Mouse (Mus musculus) liver (tissue): ENCODE measurements at regions not wholly inside any gene's neighbourhood (a gene's known extent, or its start where the extent isn't known, plus 50 kb on each side); places are given as distances from the start of the nearest gene placed in this dataset.

Experiments used
- DNase-seq: peaks from one replicate; pipeline ENCODE4 v3.0.0-alpha.2; 2020; ENCODE audit warnings: mixed read lengths

DNA sequence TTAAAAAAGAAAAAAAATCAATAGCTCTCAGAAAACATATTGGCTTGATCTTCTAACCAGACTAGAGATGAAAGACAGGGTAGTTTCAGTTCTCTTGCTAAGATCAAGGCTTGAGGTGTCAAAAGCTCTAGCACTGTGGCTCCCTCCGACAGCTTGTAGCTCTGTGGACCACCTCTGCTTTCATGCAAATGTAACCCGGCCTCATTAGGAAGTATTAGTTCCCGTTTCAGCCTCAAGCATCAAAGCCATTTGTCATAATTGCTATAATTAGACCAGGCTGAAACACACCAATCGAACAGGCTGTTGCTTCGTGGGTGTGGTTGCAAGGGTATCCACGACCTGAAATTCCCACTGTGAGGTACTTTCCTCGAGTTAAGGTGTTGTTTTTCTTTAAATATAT is 140.7 kb upstream of the Klf3 start:
- no peak for DNase-seq

DNA sequence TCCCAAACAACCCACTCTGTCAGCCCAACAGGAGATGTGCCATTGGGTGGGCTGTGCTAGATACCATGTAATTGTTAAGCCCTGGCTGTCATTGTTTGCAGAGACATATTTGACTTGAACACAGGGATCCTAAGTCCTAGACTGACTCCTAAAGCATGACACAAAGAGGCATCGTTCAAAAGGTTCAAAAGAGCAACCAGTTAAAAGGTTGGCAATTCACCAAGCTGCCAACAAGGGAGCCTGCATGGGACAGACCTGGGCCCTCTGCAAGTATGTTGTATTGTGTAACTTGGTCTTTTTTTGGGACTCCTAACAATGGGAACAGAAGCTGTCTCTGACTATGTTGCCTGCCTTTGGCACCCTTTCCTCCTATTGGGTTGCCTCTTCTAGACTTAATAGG is 139.4 kb upstream of the Klf3 start:
- DNase-seq, result no peak

DNA sequence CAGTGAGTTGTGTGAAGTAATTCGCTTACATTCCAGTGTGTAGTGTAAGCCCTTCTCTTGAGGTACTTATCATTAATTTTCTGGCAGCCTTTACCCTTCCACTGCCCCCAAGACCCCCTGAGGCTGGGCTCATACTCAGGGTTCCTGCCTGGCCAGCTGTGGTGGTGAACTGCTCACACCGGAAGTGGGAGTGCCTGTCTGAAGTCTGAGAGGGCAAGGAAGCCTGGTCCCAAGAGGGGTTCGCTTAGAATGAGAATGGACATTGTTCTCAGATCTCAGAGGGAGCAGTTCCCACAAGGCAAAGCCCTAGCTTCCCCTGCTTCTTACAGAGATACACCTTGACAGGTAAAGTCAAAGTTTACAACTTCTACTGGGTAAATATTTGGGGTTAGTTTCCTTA is 138.1 kb upstream of the Klf3 start:
- DNase-seq, result no peak

DNA sequence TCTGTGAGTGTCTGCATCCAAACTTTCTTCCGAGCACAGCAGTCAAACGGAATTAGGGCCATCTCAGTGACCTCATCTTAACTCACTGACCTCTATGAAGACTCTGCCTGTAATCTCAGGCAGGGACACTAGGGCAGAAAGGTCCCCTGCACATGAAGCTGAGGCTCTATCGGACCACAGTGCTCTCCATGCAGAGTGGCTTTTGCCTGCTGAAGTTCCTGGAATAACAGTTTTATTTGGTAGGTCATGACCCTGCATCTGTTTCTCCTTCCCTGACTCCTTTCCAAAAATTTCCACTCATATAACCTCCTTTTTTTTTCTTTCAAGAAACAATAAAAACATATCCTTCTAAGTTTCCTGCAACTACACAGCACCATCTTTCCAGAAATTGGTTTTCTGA is 136.9 kb upstream of the Klf3 start:
- no peak for DNase-seq

DNA sequence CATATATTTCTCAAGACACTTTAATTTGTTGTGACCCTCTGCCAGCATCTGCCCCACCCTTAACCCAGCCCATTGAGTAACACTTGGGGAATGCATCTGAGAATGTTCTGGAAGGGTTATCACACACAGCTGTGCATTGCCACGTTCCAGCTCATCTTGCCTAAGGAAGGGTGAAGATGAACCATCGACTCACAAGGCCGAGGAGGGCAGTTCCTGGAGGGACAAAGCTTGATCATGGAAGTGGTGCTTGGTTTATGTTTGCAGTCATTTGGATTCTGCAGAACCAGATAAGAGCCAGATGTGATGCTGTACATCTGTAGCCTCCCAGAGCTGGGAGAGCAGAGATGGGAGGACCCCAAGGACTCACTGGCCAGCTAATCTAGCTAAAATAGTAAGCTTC is 136.1 kb upstream of the Klf3 start:
- peak; percentile 30 for DNase-seq

DNA sequence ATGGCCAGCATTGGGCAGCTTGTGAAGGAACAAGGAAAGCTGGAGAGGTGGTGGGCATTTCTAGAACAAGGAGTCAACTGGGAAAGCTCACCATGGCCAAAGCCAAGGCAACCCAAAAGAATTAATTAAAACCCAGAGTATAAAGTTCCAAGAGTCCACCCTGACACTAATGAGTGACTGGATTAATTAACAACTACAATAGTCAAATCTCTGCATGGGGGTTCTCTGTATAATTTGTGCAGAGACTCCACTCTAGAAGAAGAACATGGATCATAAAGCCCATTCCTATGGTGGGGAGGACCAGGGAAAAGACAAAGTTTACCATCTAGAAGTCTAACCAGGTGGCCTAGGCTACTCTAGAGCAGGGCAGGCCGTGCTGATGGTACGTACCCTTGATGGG is 129.3 kb upstream of the Klf3 start:
- no peak for DNase-seq

DNA sequence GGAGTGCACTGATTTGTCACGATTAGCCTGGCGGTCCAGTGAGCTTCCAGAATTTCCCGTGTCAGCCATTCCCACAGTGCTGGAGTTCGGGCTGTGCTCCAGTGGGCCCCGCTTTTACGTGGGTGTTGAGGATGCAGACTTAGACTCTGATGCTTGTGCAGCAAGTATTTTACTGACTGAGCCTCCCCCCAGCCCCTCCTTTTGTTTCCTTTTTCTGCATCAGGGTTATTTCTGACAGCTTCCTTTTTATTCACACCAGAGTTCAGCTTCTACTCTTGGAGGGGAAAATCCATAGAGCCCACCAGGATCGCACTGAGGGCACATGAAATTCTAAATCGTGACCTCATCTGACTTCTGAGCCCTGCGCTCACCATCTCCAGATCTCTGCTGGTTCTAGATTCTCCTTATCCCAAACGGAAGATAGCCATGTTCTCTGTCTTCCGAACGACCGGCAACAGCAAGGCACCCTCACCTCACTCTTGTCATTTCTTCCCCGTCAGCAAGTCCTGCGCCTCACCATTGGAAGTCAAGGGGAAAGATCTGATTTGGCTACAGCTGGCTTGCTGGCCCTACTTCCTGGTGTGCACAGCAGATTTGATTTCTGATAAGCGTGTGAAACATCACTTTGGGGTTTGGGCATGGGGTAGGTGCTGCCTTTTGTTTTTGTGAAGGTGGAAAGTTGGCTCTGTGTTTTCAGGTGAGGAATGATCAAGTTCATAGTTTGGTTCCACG is 126.8 kb upstream of the Klf3 start:
- DNase-seq, result no peak

DNA sequence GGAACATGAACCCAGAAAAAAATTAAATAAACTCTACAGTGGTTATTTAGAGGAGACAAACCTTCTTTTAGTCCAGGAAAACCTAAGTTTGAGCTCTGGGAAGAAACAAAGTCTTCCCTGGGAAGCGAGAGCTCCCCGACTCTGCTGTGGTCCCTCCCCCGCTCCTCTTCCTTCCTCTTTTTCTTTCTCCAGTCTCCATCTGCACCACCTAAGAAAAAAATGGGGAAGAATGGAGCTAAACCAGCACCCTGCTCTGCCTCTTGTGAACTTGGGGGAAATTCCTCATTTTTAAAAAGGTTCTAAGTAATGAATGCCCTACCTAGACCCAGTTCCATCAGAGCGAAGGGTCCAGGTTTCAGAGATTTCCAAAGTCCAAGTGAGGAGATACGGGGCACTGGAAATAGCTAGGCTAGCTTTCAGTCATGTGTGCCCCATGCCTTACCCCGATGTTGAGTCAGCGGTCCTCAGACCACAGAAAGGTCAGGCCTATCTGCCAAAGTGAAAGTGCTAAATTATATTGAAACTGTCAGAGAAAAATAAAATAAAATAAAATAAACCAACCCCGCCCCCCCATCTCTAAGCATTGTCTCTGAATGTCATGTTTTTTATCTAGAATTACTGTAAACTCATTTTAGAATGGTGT is 126.1 kb upstream of the Klf3 start:
- DNase-seq, result no peak

DNA sequence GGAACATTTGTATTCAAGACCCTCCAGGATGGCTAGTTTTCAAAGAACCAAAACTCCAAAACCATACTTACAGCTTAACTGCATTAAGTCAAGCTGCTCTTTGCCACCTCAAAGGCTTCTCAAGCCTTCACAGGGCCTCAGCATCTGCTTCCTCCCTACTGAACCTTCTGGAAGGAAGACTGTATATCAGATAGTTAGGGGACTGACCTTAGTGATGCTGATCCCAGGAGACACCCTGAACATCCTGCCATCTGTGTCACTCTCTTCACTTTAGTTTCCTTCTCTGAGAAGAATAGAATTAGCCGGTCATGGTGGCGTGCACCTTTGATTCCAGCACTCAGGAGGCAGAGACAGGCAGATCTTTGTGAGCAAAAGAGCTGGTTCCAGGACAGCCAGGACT is 124.5 kb upstream of the Klf3 start:
- no peak for DNase-seq

DNA sequence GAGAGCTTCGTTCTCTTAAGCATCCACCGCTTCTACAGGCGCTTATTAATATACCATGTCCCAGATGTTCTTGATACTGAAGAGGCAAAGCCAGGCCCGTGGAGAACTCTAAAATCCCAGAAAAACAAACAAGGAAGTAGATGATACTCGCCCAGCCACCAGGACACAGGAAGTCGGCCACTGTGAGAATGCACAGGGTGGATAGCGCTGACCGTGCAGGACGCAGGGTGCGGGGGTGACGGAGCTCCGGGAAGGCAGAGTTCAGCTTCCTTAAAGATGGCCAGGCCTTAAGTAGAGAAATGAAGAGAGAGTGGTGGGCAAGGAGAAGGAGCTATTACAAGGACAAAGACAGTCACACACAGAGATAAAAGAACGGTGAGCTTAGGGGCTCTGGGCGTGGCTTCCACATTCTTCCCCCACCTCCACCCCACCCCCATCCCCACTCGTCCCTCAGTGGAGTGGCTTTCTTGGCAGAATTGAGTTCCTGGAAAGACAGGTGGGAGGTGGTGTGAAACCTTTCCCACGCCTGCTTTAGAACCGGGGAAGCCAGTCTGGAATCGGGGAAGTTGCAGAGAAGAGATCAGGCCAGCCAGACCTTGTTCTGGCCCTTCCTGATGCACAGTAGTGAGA is 123.1 kb upstream of the Klf3 start:
- peak; percentile 27 for DNase-seq

DNA sequence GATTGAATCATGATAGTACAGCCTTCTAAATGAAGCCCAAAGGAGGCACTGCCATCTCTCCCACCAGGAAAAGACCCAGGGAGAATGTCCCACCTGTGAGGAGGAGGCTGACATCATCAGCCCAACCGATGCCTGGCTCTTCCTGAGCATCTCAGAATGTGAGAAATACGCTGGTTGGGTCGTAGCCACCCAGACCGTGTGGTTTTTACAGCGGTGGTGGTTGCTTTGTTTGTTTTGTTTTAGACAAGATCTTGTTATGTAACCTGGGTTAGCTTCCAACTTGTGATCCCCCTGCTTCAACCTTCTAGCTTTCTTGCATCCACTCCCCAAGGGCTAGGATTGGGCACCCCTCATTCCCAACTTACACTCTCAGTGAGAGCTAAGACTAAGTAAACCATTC is 122.0 kb upstream of the Klf3 start:
- DNase-seq, result no peak

DNA sequence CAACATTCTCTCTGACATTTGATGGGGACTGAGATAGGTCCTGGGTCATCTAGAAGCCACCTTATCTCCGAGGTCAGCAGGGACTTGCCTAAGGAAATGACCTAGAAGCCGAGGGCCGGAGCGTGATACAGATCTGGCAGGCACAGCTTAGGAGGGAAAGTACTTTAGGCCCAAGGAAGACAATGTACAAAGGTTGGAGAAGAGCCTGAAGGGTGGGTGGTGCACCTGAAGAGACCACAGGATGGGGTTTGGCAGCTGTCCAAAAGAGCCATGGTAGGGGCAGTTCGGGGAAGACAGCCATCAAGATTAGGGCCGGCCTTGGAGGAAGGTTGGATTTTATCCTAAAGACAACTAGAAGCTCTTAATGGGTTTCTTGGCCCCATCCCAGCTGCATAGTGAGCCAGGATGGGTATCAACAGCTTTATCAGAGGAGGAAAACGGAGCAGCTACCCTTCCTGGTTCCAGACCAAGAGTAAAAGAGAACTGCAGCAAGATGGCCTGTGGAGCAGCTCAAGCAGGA is 120.8 kb upstream of the Klf3 start:
- no peak for DNase-seq

DNA sequence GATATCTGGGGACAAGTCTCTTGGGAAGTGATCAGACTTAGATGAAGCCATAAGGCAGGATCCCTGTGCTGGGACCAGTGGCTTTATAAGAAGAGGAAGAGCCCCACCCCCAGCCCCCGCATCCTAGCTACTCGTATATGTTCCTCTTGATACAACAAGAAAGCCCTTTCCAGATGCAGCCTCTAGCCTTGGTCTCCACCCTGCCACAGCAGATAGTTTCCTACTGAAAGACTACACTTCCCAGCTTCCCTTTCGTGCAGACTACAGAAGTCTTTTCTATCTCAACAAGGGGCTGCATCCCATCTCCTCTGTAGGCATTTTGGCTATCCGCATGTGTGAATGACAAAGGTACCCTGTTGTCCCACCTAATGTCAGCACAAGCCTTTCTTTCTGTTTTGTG is 119.8 kb upstream of the Klf3 start:
- no peak for DNase-seq

DNA sequence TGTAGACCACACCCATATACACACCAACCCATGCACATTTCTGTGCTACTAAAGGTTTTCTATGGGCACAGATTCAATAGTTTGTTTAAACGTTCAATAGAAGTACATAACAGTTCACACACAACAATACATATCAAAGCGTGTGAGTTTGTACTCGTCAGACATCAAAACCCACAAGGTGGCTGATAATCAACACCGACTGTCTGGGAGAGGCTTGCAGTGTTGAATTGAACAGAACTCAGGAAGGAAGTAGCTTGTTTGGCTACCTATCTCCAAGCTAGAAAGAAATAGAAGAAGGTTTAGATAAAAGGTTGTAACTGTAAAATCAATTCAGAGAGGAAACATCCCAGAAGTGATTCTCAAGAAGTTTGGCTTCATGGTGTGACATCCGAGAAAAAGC is 118.9 kb upstream of the Klf3 start:
- DNase-seq, result no peak

DNA sequence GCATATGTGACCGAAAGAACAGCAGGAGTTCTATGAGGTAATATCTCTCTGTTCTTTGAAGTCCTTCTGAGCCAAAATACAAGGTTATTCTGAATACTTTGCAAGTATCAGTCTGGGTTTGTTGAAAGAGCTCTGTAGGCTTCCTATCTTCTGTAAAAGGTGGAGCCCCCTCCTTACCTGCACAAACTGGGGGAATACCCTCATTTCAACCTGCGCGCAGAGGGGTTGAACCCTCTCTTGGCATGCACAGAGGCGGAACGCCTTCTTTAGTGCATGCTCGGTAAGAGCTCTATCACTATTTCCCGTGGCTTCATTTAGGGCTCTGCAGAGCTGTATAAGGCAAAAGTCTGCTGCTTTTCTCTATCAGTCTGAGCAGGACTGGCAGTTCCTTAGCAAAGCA is 113.0 kb upstream of the Klf3 start:
- DNase-seq, result no peak

DNA sequence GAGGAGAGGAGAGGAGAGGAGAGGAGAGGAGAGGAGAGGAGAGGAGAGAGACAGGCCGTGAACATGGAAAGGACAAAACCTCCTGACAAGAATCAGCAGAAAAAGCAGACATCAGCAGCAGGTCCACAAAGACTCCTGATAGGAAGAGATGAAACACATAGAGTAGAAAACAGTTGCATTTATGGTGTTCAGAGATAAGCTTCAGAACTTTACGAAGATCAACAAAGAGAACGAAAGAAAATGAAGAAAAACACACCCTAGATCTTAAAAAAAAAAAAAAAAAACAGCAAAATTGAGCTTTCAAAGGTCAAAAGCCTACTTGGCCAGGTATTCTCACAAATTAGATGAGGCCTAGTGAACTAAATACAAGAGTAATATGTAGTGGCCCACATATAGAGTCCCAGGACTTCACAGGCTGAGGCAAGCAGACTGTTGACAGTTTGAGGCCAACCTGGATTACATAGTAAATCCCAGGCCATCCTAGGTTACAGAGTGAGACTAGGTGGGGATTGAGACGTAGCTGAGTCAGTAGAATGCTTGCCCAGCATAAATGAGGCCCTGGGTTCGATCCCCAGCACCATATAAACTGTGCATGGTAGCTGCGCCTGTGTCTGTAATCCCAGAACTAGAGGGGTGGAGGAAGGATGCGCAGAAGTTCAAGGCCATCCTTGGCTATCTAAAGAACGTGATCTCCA is 111.6 kb upstream of the Klf3 start:
- DNase-seq, result no peak

DNA sequence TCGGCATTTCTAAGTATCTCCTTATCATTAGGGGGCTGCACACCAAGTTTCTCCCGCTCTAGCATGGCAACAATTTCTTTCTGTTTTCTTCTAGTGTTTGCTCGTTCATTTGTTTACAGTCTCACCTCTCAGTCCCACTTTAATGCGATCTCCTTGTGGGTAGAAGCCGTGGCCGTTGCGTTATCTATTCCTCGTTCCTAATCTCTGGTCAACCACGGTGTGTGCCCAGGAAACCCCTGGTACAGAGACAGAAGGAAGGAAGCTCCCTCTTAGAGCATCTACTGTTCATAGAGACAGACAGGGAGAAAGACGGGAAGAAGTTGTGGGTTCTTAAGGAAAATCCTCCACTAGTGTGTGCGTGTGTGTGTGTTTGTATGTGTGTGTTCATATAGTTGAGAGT is 110.9 kb upstream of the Klf3 start:
- DNase-seq, result peak; percentile 51

DNA sequence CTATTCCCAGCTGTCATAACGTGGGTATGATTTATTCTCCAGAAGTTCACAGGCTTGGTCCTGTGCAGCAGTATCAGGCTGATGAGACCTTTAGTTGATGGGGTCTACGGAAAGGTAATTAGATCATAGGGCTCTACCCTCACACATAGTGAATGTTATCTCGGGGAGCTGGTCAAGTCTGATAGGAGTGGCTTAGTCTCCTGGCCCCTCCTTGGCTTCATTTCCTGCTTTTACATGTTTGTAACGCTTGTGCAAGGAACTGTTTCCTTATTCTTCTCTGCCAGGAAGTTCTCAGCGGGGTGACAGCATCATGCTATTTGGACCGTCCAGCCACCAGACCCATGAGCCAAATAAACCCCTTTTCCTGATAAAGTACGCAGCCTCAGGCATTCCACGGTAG is 109.6 kb upstream of the Klf3 start:
- no peak for DNase-seq

DNA sequence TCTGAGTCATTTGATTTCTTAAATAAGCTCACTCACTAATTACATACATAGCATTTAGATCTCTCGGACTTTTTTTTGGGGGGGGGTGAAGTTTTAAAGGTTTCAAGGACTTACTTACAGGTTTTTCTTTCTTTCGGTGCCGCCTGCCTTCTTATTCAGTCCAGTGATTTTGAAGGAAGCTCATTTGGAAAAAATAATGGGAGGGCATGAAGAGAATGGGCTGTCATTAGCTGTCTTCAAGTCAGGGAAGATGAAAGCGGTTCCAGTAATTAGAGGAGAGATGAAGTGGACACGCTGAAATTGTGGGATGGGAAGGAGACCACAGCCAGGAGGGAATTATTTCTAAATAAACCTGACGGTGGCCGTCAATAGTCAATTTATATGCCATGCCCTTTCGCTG is 108.6 kb upstream of the Klf3 start:
- no peak for DNase-seq

DNA sequence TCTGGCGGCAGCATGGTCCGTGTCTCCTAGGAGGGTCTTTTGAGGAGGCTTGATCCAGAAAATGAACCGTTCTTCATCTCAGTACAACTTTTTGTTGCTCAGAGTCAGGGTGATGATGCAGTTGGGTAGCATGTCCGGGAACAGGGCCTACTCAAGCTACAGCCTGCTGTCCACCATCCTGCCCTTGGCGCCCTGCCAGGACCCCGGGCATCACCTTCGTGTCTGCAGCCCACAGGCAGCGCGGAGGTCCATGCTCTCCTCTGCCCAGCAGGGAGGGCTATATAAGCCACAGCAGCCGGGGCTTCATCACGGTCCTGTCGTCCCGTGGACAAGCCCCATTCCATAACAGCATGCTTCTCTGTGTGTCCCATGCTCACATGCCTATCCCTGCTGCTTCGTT is 107.1 kb upstream of the Klf3 start:
- no peak for DNase-seq

DNA sequence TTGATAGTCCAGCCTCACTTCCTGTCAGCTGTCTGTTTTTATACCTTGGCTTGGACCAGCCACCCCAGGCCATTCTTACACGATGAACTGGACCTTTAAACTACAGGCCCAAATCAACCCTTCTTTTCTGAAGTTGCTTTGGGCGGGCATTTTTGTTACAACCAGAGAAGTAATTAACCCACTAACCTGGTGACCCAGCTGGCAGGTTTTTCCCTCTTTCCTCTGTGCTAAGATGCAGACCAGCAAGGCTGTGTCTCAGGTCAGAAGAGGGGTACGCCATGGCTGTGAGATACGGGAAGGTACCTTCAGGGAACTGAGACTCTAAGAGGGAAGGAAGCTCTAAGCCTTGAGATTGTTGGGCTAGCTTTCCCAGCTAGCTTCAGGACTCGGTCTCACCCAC is 105.7 kb upstream of the Klf3 start:
- no peak for DNase-seq

DNA sequence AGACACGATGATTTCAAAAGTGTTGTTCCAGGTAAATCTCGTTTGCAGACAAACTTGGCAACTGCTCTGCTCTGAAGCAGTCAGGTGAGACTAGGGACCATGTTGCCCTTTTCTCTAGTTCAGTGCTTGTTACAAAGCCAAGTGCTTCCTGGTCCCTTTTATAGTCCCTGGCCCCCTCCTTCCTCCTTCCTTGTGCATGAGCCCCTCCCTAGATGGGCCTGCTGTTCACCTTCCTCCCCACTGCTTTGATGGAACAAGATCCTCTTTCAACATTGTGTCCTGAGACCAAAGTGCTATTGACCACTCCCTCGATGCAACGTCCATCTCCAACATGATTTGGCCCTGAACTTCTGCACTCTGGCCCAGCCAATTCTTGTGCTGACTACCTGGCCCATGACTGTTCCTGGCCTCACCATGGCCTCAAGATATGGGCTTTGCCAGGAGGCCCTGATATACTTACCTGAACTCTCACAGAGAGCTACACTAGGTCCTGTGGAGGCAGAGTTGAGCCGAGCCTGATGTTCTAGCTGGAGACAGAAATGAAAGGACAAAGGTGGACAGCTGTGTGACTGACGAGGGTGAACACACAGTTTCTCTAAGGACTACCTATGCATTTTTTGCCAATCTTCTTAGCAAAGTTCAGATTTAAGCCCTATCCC is 104.6 kb upstream of the Klf3 start:
- no peak for DNase-seq

DNA sequence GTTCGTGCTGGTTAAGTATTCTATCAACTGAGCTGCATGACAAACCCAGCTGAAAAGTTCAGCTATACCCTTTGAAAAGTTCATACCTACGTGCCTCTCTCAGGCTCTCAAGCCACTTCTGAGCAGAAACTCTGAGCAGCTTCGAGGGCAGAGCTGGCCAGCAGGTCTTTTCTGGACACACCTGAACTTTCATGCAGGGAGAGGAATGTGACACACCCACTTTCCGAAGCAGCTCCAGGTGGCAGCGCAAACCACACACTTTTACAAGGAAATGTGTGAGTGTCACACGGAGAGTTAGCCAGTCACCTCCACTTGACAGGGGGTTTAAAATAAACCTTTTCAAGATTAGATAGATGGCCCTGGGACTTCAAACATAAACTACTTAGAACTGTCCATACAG is 103.2 kb upstream of the Klf3 start:
- DNase-seq, result no peak
